Mouse (Mus musculus): ENCODE results near the gene 1700001P01Rik. TPM values are rescaled to one million over a fixed set of nuclear protein-coding genes. Genes with fewer than 3 reads are reported as not detected.

The 1700001P01Rik gene
- total and polyA plus RNA-seq, 2 experiments from 2014 or later = not detected

GRCm38 (mm10) chr11:97806613-97806964 is 30.9 kb upstream of the 1700001P01Rik start:
- Histone ChIP-seq H3K27me3 (ENCODE audit: insufficient read depth, low read length) (no peaks in the 10 kb centered on the region), H3K9ac (replicated peaks; ENCODE audit: low read length) (no peak overlapping the region), H3K36me3 (ENCODE audit: insufficient read depth, low read length) (peaks cover 12% of the 10 kb centered on the region; the same call in 1 of the 2 replicates), H3K4me2 (ENCODE audit: low read depth, low read length) (peak overlapping the region; percentile 44; the same call in 1 of the 2 replicates), H3K4me1 (ENCODE audit: insufficient read depth, low read length) (peaks cover 63% of the 10 kb centered on the region), H3K4me3 (ENCODE audit: low read length) (no peak overlapping the region), H3K27ac (peak overlapping the region; percentile 82; the same call in 1 of the 2 replicates), H3K9me3 (ENCODE audit: low read length) (no peaks in the 10 kb centered on the region)
- DNase-seq (ENCODE audit: low spot score) (no peak), ATAC-seq (no peak)
- 39% methylated on average over 7 of the region's 7 CpGs for WGBS
- no peak for TF ChIP-seq CTCF (IDR thresholded peaks at IDR 0.05; ENCODE audit: low read depth)

GRCm38 (mm10) chr11:97805662-97806612 is 30.2 kb upstream of the 1700001P01Rik start:
- Histone ChIP-seq H3K9me3 (ENCODE audit: low read length) (no peaks in the 10 kb centered on the region), H3K36me3 (ENCODE audit: insufficient read depth, low read length) (peaks cover 12% of the 10 kb centered on the region; the same call in 1 of the 2 replicates), H3K4me2 (ENCODE audit: low read depth, low read length) (peak overlapping the region; percentile 44), H3K9ac (replicated peaks; ENCODE audit: low read length) (no peak overlapping the region), H3K4me3 (ENCODE audit: low read length) (no peak overlapping the region), H3K27me3 (ENCODE audit: insufficient read depth, low read length) (no peaks in the 10 kb centered on the region), H3K4me1 (ENCODE audit: insufficient read depth, low read length) (peaks cover 66% of the 10 kb centered on the region), H3K27ac (peak overlapping the region; percentile 82)
- DNase-seq (ENCODE audit: low spot score) = peak; percentile 67
- ATAC-seq = peak; percentile 71
- no peak for TF ChIP-seq CTCF (IDR thresholded peaks at IDR 0.05; ENCODE audit: low read depth)
- WGBS = 18% methylated on average over 15 of the region's 15 CpGs

GRCm38 (mm10) chr11:97804841-97805661 is 29.3 kb upstream of the 1700001P01Rik start:
- H3K4me3 ChIP-seq (ENCODE audit: low read length) = no peak overlapping the region; the same call in 1 of the 2 replicates
- H3K4me2 ChIP-seq (ENCODE audit: low read depth, low read length) = peak overlapping the region; percentile 44
- H3K27me3 ChIP-seq (ENCODE audit: insufficient read depth, low read length) = no peaks in the 10 kb centered on the region
- DNase-seq (ENCODE audit: low spot score) = peak; percentile 75
- no peaks in the 10 kb centered on the region for H3K9me3 ChIP-seq (ENCODE audit: low read length)
- peak overlapping the region; percentile 82 for H3K27ac ChIP-seq
- TF ChIP-seq CTCF (IDR thresholded peaks at IDR 0.05; ENCODE audit: low read depth) = no peak
- peaks cover 12% of the 10 kb centered on the region; the same call in 1 of the 2 replicates for H3K36me3 ChIP-seq (ENCODE audit: insufficient read depth, low read length)
- WGBS = 10% methylated on average over 9 of the region's 9 CpGs
- ATAC-seq = peak; percentile 55
- H3K9ac ChIP-seq (replicated peaks; ENCODE audit: low read length) = no peak overlapping the region; the same call in 1 of the 2 replicates
- peaks cover 67% of the 10 kb centered on the region for H3K4me1 ChIP-seq (ENCODE audit: insufficient read depth, low read length)

- H3K4me3 ChIP-seq (ENCODE audit: low read length) = no peak overlapping the region
- peaks cover 57% of the 10 kb centered on the region for H3K4me1 ChIP-seq (ENCODE audit: insufficient read depth, low read length)
- peaks cover 6% of the 10 kb centered on the region; the same call in 1 of the 2 replicates for H3K36me3 ChIP-seq (ENCODE audit: insufficient read depth, low read length)
- no peak overlapping the region for H3K9ac ChIP-seq (replicated peaks; ENCODE audit: low read length)
- no peak for DNase-seq (ENCODE audit: low spot score)
- ATAC-seq = no peak
- no peak overlapping the region for H3K4me2 ChIP-seq (ENCODE audit: low read depth, low read length)
- no peak for TF ChIP-seq CTCF (IDR thresholded peaks at IDR 0.05; ENCODE audit: low read depth)
- H3K27me3 ChIP-seq (ENCODE audit: insufficient read depth, low read length) = no peaks in the 10 kb centered on the region
- H3K9me3 ChIP-seq (ENCODE audit: low read length) = no peaks in the 10 kb centered on the region
- WGBS = 74% methylated on average over 5 of the region's 5 CpGs
- H3K27ac ChIP-seq = no peak overlapping the region
These were observed 28.1 kb upstream of the 1700001P01Rik start for GRCm38 (mm10) chr11:97803847-97804246.

GRCm38 (mm10) chr11:97802495-97802894 is 26.8 kb upstream of the 1700001P01Rik start:
- Histone ChIP-seq H3K4me2 (ENCODE audit: low read depth, low read length) (peak overlapping the region; percentile 76), H3K9me3 (ENCODE audit: low read length) (no peaks in the 10 kb centered on the region), H3K27me3 (ENCODE audit: insufficient read depth, low read length) (no peaks in the 10 kb centered on the region), H3K4me1 (ENCODE audit: insufficient read depth, low read length) (peaks cover 47% of the 10 kb centered on the region), H3K4me3 (ENCODE audit: low read length) (no peak overlapping the region; the same call in 1 of the 2 replicates), H3K27ac (peak overlapping the region; percentile 60; the same call in 1 of the 2 replicates), H3K36me3 (ENCODE audit: insufficient read depth, low read length) (peaks cover 4% of the 10 kb centered on the region; the same call in 1 of the 2 replicates), H3K9ac (replicated peaks; ENCODE audit: low read length) (no peak overlapping the region; the same call in 1 of the 2 replicates)
- no peak for ATAC-seq
- WGBS = 41% methylated on average over 6 of the region's 6 CpGs
- no peak for TF ChIP-seq CTCF (IDR thresholded peaks at IDR 0.05; ENCODE audit: low read depth)
- no peak for DNase-seq (ENCODE audit: low spot score)

GRCm38 (mm10) chr11:97802194-97802470 is 26.4 kb upstream of the 1700001P01Rik start:
- DNase-seq (ENCODE audit: low spot score) (no peak), ATAC-seq (no peak)
- Histone ChIP-seq H3K4me1 (ENCODE audit: insufficient read depth, low read length) (peaks cover 47% of the 10 kb centered on the region), H3K9me3 (ENCODE audit: low read length) (no peaks in the 10 kb centered on the region), H3K27me3 (ENCODE audit: insufficient read depth, low read length) (no peaks in the 10 kb centered on the region), H3K4me3 (ENCODE audit: low read length) (peak overlapping the region; percentile 80), H3K36me3 (ENCODE audit: insufficient read depth, low read length) (peaks cover 4% of the 10 kb centered on the region; the same call in 1 of the 2 replicates), H3K27ac (peak overlapping the region; percentile 60; the same call in 1 of the 2 replicates), H3K9ac (replicated peaks; ENCODE audit: low read length) (peak overlapping the region; percentile 84; the same call in 1 of the 2 replicates), H3K4me2 (ENCODE audit: low read depth, low read length) (peak overlapping the region; percentile 76)
- 59% methylated on average over 1 of the region's 1 CpGs for WGBS
- no peak for TF ChIP-seq CTCF (IDR thresholded peaks at IDR 0.05; ENCODE audit: low read depth)

Measured in hindbrain, postnatal 0 days (tissue).